Mouse (Mus musculus): ENCODE measurements around the gene Gdf1.

DNA sequence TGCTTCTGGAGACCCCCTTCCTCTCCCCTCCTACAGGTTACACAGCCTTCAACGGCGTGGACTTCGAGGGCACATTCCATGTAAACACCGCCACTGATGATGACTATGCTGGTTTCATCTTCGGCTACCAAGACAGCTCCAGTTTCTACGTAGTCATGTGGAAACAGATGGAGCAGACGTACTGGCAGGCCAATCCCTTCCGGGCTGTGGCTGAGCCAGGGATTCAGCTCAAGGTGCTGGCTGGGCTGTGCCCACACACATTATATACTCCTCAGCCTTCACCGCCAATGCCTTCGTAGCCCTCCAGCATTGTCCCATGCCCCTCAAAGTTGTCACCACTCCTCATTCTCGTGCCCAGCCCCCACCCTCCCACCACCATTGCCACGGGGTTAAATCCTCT, 50.5 kb downstream of the Gdf1 start:
- TF ChIP-seq CTCF (conservative IDR thresholded peaks at IDR 0.05; ENCODE audit: low read length) = no peak
- no peak for TF ChIP-seq POU5F1 (IDR thresholded peaks at IDR 0.05; ENCODE audit: borderline replicate concordance, low read length)
